Mouse (Mus musculus) layer of hippocampus, adult 18-20 months (tissue): ENCODE results near the gene Brs3. TPM values are rescaled to one million over a fixed set of nuclear protein-coding genes. Genes with fewer than 3 reads are reported as not detected.

Source experiments
- DNase-seq, 2 experiments: peaks; one replicate each; pipeline ENCODE4 v3.0.0; 2022; ENCODE audit warnings: low spot score in 2 of 2
- long read RNA-seq: library from polyadenylated mRNA; stranded (forward); transcript quantifications from one replicate; pipeline ENCODE4 v2.0.0, GENCODE M21; 2021
- total RNA-seq, 2 experiments: library from RNA; stranded (reverse); gene quantifications; 2 replicates each; pipeline ENCODE4 v1.2.3; 2021

Brs3 gene
- not detected for total RNA-seq
- long read RNA-seq = 0 reads

DNA sequence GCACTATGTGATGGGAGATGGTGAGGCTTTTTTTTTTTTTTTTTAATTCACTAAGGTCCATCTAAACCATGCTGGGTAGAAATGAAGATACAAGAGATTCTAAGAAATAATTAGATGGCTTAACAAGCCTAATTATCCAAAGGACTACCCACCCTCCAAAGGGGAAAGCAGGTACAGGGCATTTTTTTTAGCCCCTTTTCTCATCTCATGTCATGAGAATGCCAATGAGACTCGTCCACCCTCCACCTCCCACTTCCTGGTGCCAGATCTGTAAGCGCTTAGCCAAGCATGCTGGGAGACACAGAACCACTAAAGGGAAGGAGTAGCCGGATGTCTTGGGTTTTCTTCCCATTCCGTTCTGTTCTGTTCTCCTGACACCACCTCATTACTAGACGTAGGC is at the start of gene Brs3:
Gene Brs3 (plus strand): TSS at position 301 of the 400 bp plus-strand sequence.
- DNase-seq = no peak

- no peak for DNase-seq
Observed at GRCm38 (mm10) chrX:57012891-57013290, 30.0 kb upstream of the Brs3 start.

- no peak for DNase-seq
Observed at GRCm38 (mm10) chrX:57043869-57044268, 995 bp downstream of the Brs3 start.

DNA sequence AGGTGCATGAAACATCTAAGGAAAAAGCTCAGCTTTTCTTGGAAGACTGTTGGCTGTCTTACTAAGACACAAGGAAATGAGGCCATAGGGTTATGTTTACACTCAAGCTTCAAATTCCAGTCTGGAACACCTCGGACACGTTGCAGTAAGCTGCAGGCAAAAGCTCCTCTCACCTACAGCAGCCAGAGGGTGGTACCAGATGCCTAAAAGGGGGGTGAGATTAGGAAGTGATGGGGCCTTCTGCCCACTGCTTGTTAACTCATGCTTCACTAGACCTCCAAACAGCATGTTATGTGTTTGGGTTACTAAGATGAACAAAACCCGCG is 9.9 kb downstream of the Brs3 start:
- no peak for DNase-seq

DNA sequence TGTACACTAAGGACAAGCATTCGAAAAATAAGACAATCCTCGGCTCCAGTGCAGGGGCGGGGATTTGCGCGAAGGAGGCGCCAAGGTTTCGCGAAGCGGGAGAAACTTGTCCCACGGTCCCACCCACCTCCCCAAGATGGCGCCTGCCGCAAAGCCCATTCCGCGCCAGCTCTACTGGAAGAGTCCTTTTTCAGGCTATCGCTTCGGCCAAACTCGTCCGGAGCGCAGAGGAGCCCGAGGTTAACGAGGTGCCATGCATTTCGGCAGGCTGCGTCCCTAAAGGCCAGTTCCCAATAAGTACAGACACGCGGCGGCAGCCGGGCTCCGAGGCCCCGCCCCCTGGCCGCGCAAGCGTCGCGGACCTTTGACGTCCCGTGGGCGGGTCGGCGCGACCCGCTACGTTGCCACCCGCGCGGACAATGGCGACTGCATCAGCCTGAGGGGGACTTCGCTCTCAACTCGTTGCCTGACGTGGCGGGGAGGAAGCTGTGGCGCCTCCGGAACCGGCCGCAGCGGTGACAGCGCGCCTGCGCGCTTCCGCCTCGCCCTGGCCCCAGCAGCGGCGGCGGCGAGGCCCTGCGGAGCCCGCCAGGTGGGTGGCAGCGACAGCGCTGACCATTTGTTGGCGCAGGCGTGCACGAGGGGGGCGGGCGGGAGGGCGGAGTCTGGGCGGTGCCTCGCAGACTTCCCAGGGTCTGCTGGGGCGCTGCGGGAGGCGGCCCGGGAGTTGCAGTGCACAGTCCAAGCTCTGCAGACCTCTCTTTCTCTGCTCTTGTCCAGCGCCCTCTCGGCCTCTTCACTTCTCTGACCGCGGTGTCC is 10.5 kb downstream of the Brs3 start, which contains the start of gene Htatsf1:
Gene Htatsf1 (plus strand): TSS at position 410 of the 819 bp plus-strand sequence.
- DNase-seq = peak; percentile 70 to 78

DNA sequence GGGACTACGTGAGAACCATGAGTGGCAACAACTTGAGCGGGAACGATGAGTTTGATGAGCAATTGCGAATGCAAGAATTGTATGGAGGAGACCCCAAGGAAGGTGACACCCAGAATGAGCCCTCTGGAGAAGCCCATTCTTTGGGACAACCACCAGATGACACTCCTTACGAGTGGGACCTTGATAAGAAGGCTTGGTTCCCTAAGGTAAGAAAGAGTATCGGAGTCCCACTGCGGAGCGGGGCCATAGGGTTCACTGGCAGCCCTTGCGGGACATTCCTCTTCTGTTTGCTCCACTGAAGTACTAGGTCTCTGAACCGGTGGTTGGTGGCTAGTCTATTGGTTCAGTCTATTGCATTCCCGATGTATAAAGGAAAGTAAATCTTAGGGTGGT is 11.1 kb downstream of the Brs3 start:
- no peak for DNase-seq

DNA sequence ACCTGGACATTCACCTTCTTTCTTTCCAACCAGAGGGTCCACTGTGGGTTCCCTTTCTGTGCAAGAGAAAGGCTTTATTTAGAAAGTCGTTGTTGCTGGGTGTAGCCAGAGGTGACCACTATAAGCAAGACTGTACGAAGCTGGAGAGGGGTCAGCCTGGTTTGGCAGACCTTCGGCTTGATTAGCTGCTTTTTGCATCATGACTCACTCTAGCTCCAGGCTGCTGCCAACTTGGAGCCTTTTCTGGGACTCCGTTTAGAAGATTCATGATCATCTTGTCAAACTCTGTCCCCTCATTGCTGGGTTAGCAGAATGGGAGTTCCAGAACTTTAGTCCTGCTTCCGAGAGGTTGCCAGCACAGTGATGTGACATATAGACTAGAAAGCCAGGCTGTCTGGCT is 38.6 kb downstream of the Brs3 start:
- DNase-seq = no peak

GRCm38 (mm10) chrX:57087806-57088205 is 44.9 kb downstream of the Brs3 start, which contains the start of gene Vgll1:
Vgll1 (plus strand) TSS chrX:57088106.
- DNase-seq = no peak

Other genes with a start within 250 kb of the Brs3 start
- gene Map7d3, start 220.7 kb upstream of the Brs3 start, total RNA-seq = under 1 TPM in 1 of 2 experiments, not detected in 1; 0.12 TPM
- gene Adgrg4, start 172.9 kb upstream of the Brs3 start, total RNA-seq = not detected
- 10 to 100 TPM; 57.8 to 59.0 TPM for gene Htatsf1, start 10.5 kb downstream of the Brs3 start, total RNA-seq
- not detected for gene Vgll1, start 45.0 kb downstream of the Brs3 start, total RNA-seq
- not detected for gene Cd40lg, start 169.1 kb downstream of the Brs3 start, total RNA-seq